Mouse (Mus musculus): Measurements from ENCODE around the gene Gm20388.

- no peak for TF ChIP-seq ZC3H11A (IDR thresholded peaks at IDR 0.05; ENCODE audit: borderline replicate concordance, low read depth, low read length)
- TF ChIP-seq CHD2 (IDR thresholded peaks at IDR 0.05; ENCODE audit: low read depth, low read length): no peak
- no peak for TF ChIP-seq HCFC1 (IDR thresholded peaks at IDR 0.05; ENCODE audit: borderline replicate concordance, insufficient read depth, low read length)
Observed at GRCm38 (mm10) chr8:120585521-120585920, 674.9 kb downstream of the Gm20388 start.
